In genomic region chr19:10818217-10818946, GRCm38 (mm10) we compare ENCODE assay signal across 9 mouse cellular contexts. TPM values are rescaled to one million over a fixed set of nuclear protein-coding genes. Genes with fewer than 3 reads are reported as not detected.
DNase-seq lines count a peak whose midpoint lies in the region; ATAC-seq and TF ChIP-seq lines count a peak whose summit lies in the region.
"Had no signal": no experiment of that assay in that cellular context is flagged by ENCODE, and none has a peak within 500 bp of the region (broad histone marks: within the 10 kb centered on the region; RNA-seq: fewer than 3 reads in every experiment).

No protein-coding gene starts in this region.

- no peak overlapping the region for H3K9ac ChIP-seq in intestine, embryonic 16.5 days (ENCODE audit: low read depth, low read length)

- no peaks in the 10 kb centered on the region for H3K9me3 ChIP-seq in intestine, embryonic 16.5 days (ENCODE audit: control insufficient read depth, low read length)

- WGBS in intestine, embryonic 16.5 days: 31% methylated on average over 17 of the region's 17 CpGs
- 23% methylated on average over 17 of the region's 17 CpGs for WGBS in lung, adult 2 months

- peak; percentile 80 for ATAC-seq in intestine, embryonic 16.5 days

- H3K4me2 ChIP-seq in intestine, embryonic 16.5 days (ENCODE audit: low read depth, low read length): peak overlapping the region; percentile 42

- TF ChIP-seq CTCF in lung, adult 2 months (IDR thresholded peaks at IDR 0.05; ENCODE audit: insufficient read depth, low read length): no peak

- DNase-seq in urinary bladder, postnatal 14 days (ENCODE audit: low spot score): peak; percentile 25
- DNase-seq in urinary bladder, adult 18-20 months (ENCODE audit: low spot score in 2 of 2): no peak
- peak; percentile 26 for DNase-seq in lung, adult 2 months
- DNase-seq in yolk sac, embryonic 10.5 days (ENCODE audit: low spot score): peak; percentile 8
- no peak for DNase-seq in layer of hippocampus, adult 8-10 months (ENCODE audit: low spot score in 2 of 2)
- DNase-seq in adrenal gland, adult (ENCODE audit: inconsistent age in 2 of 2, low spot score in 1 of 2): no peak
- no peak for DNase-seq in thymus, postnatal 36 days

- no peak overlapping the region for H3K27ac ChIP-seq in intestine, embryonic 16.5 days (ENCODE audit: low read length)

- peaks cover 6% of the 10 kb centered on the region; the same call in 1 of the 2 replicates for H3K4me1 ChIP-seq in intestine, embryonic 16.5 days (ENCODE audit: control insufficient read depth, insufficient read depth, low read length)
- no peaks in the 10 kb centered on the region for H3K4me1 ChIP-seq in lung, adult 2 months (ENCODE audit: control insufficient read depth, insufficient read depth, low read length)

- H3K4me3 ChIP-seq in intestine, embryonic 16.5 days (ENCODE audit: low read length): peak overlapping the region; percentile 21
- H3K4me3 ChIP-seq in lung, adult 2 months (replicated peaks; ENCODE audit: extremely low read depth, low read depth, low read length): peak overlapping the region; percentile 21

- TF ChIP-seq POLR2A in lung, adult 2 months (IDR thresholded peaks at IDR 0.05; ENCODE audit: borderline replicate concordance, extremely low read depth, low read depth, low read length): no peak

- H3K36me3 ChIP-seq in intestine, embryonic 16.5 days (ENCODE audit: control insufficient read depth, insufficient read depth, low read length): no peaks in the 10 kb centered on the region

- no peaks in the 10 kb centered on the region for H3K27me3 ChIP-seq in intestine, embryonic 16.5 days (replicated peaks; ENCODE audit: control insufficient read depth, insufficient read depth, low read length)

RNA-seq across cellular contexts. Expression of gene Cd6, which starts 11.5 kb away (rescaled TPM):
- 0.23 and 0.38 TPM in 2 replicates for polyA plus RNA-seq in intestine, embryonic 16.5 days (2015; fragmentation: Nextera tagmentation; extraction: Ambion mirVana)
- polyA plus RNA-seq in lung, adult 2 months (2012; rRNA removed): 2.8 and 3.5 TPM in 2 replicates
- under 1 TPM in 3 of 4 experiments, not detected in 1; 0.16 to 0.20 (median 0.18) TPM for total RNA-seq in layer of hippocampus, adult 8-10 months (2022)
- polyA plus RNA-seq: neural tube, embryonic 14.5 days had no signal

RNA-seq across cellular contexts. Expression of gene Slc15a3, which starts 21.1 kb away (rescaled TPM):
- polyA plus RNA-seq in intestine, embryonic 16.5 days (2015; fragmentation: Nextera tagmentation; extraction: Ambion mirVana): 0.48 and 0.56 TPM in 2 replicates
- 33.3 and 42.0 TPM in 2 replicates for polyA plus RNA-seq in lung, adult 2 months (2012; rRNA removed)
- 10 to 100 TPM in 2 of 4 experiments, 1 to 10 TPM in 2; 1.1 to 19.4 (median 6.8) TPM for total RNA-seq in layer of hippocampus, adult 8-10 months (2022)

RNA-seq across cellular contexts. Expression of gene Tmem132a, which starts 51.4 kb away (rescaled TPM):
- polyA plus RNA-seq in intestine, embryonic 16.5 days (2015; fragmentation: Nextera tagmentation; extraction: Ambion mirVana): 29.9 and 32.3 TPM in 2 replicates
- polyA plus RNA-seq in lung, adult 2 months (2012; rRNA removed): 22.4 and 23.5 TPM in 2 replicates
- total RNA-seq in layer of hippocampus, adult 8-10 months (2022): 100 to 1,000 TPM; 132 to 156 (median 148) TPM

Comparison
In these comparisons a context has a peak if more than half of its experiments do, and no peak if none do; other contexts are left out.
1. DNase-seq: peak in urinary bladder, postnatal 14 days (single experiment), lung, adult 2 months (single experiment) and yolk sac, embryonic 10.5 days (single experiment); none in urinary bladder, adult 18-20 months (0 of 2), layer of hippocampus, adult 8-10 months (0 of 2), adrenal gland, adult (0 of 2) and thymus, postnatal 36 days (0 of 2).
2. RNA of gene Slc15a3, which starts 21.1 kb away (polyA plus RNA-seq): 33.3 to 42.0 TPM in lung, adult 2 months; 0.48 to 0.56 TPM in intestine, embryonic 16.5 days; every median in the first group is over 10 times any median in the second.